14 mouse cellular contexts compared by ENCODE assay signal in the genomic region with DNA sequence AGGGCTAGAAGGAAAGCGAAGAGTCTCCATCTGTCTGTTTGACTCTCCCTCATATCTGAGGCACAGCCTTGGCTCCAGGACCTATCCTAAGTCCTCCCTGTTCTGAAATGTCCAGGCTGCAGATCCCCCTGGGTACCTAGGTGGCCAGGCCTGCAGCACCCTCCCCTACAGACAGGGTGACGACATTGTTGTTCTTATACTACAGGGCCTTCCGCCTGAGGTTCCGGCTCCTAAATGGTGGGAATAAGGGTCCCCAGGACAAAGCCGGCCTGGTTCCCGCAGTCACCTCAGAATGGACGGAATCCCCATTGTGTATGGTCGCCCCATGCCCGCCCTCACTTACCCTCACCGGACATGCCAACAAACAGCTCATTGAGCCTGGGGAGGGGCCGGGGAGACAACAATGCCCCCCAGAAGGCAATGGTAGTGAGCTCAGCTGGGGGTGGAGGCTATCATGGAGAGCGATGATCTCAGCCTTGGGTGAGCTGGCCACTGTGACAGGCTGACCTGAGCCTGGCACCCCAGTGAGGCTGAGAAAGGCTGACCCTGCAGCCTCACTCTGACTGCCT. TPM values are rescaled to one million over a fixed set of nuclear protein-coding genes. Genes with fewer than 3 reads are reported as not detected.
A peak's percentile ranks its signal among the peaks of the same experiment; 100 is the strongest.
DNase-seq lines count a peak whose midpoint lies in the region; ATAC-seq and TF ChIP-seq lines count a peak whose summit lies in the region.
"Had no signal": no experiment of that assay in that cellular context is flagged by ENCODE, and none has a peak within 500 bp of the region (broad histone marks: within the 10 kb centered on the region; RNA-seq: fewer than 3 reads in every experiment).

No protein-coding gene starts in this region.

- H3K27me3 ChIP-seq in forebrain, embryonic 10.5 days (ENCODE audit: poor library complexity, severe bottlenecking), result peaks cover 94% of the 10 kb centered on the region
- H3K27me3 ChIP-seq in forebrain, embryonic 14.5 days (replicated peaks; ENCODE audit: control insufficient read depth, insufficient read depth, low read length), result peaks cover 32% of the 10 kb centered on the region
- no peaks in the 10 kb centered on the region for H3K27me3 ChIP-seq in heart, postnatal 0 days (ENCODE audit: control insufficient read depth, insufficient read depth, low read length)

- 58% methylated on average over 12 of the region's 12 CpGs for WGBS in forebrain, embryonic 10.5 days
- 54% methylated on average over 12 of the region's 12 CpGs for WGBS in forebrain, embryonic 14.5 days
- 59% methylated on average over 12 of the region's 12 CpGs for WGBS in heart, postnatal 0 days
- 56% methylated on average over 12 of the region's 12 CpGs for WGBS in lung, adult 2 months

- H3K4me3 ChIP-seq in forebrain, embryonic 10.5 days, result no peak overlapping the region
- H3K4me3 ChIP-seq in forebrain, embryonic 14.5 days (ENCODE audit: low read depth, low read length), result no peak overlapping the region
- no peak overlapping the region for H3K4me3 ChIP-seq in heart, postnatal 0 days (ENCODE audit: low read depth, low read length)
- H3K4me3 ChIP-seq in lung, adult 2 months (replicated peaks; ENCODE audit: extremely low read depth, low read depth, low read length), result no peak overlapping the region

- no peak overlapping the region for H3K4me2 ChIP-seq in forebrain, embryonic 14.5 days (ENCODE audit: low read length)
- H3K4me2 ChIP-seq in heart, postnatal 0 days (ENCODE audit: low read depth, low read length), result no peak overlapping the region
- H3K4me2 ChIP-seq: hindbrain, embryonic 14.5 days had no signal

- H3K9me3 ChIP-seq in forebrain, embryonic 10.5 days, result peaks cover 4% of the 10 kb centered on the region; the same call in 1 of the 2 replicates
- no peaks in the 10 kb centered on the region for H3K9me3 ChIP-seq in forebrain, embryonic 14.5 days (replicated peaks; ENCODE audit: control insufficient read depth, low read length)
- no peaks in the 10 kb centered on the region for H3K9me3 ChIP-seq in heart, postnatal 0 days (replicated peaks; ENCODE audit: control insufficient read depth, low read length)

- DNase-seq in forebrain, embryonic 10.5 days (ENCODE audit: extremely low spot score, low spot score), result no peak
- no peak for DNase-seq in forebrain, embryonic 14.5 days (ENCODE audit: low spot score)
- DNase-seq in heart, postnatal 0 days (ENCODE audit: low spot score), result no peak
- DNase-seq in heart, adult 8-10 months (ENCODE audit: low spot score), result no peak
- no peak for DNase-seq in lung, adult 2 months
- DNase-seq in lung, postnatal 14 days, result no peak
- DNase-seq in lung, postnatal 36 days, result peak; percentile 56
- DNase-seq in frontal cortex, postnatal 25 days (ENCODE audit: low spot score in 2 of 2), result no peak
- DNase-seq: cerebellum, adult 8-10 months; embryo, embryonic 11 days; gastrocnemius, postnatal 25 days had no signal

- H3K27ac ChIP-seq in forebrain, embryonic 10.5 days, result peak overlapping the region; percentile 44; the same call in 1 of the 2 replicates
- H3K27ac ChIP-seq in forebrain, embryonic 14.5 days (ENCODE audit: low read depth, low read length), result no peak overlapping the region
- peak overlapping the region; percentile 68 for H3K27ac ChIP-seq in heart, postnatal 0 days (ENCODE audit: low read depth)
- H3K27ac ChIP-seq: hindbrain, embryonic 14.5 days had no signal

- peaks cover 50% of the 10 kb centered on the region for H3K4me1 ChIP-seq in forebrain, embryonic 10.5 days
- H3K4me1 ChIP-seq in forebrain, embryonic 14.5 days (ENCODE audit: control insufficient read depth, insufficient read depth, low read length), result peaks cover 13% of the 10 kb centered on the region
- H3K4me1 ChIP-seq in heart, postnatal 0 days (ENCODE audit: control insufficient read depth, insufficient read depth), result no peaks in the 10 kb centered on the region
- peaks cover 15% of the 10 kb centered on the region for H3K4me1 ChIP-seq in lung, adult 2 months (ENCODE audit: control insufficient read depth, insufficient read depth, low read length)

- TF ChIP-seq CTCF in heart, postnatal 0 days (IDR thresholded peaks at IDR 0.05; ENCODE audit: low read depth), result no peak
- TF ChIP-seq CTCF in lung, adult 2 months (IDR thresholded peaks at IDR 0.05; ENCODE audit: insufficient read depth, low read length), result no peak

- H3K9ac ChIP-seq in forebrain, embryonic 14.5 days (ENCODE audit: low read length), result no peak overlapping the region
- H3K9ac ChIP-seq in heart, postnatal 0 days (replicated peaks; ENCODE audit: low read depth, low read length), result no peak overlapping the region
- H3K9ac ChIP-seq: hindbrain, embryonic 14.5 days had no signal

- TF ChIP-seq EP300 in heart, postnatal 0 days (IDR thresholded peaks at IDR 0.05; ENCODE audit: low read depth), result no peak

- no peak for ATAC-seq in forebrain, embryonic 14.5 days
- ATAC-seq in heart, postnatal 0 days (ENCODE audit: insufficient read depth, low read depth), result peak; percentile 10; the same call in 1 of the 2 replicates

- H3K36me3 ChIP-seq in forebrain, embryonic 10.5 days (replicated peaks), result no peaks in the 10 kb centered on the region
- H3K36me3 ChIP-seq in forebrain, embryonic 14.5 days (ENCODE audit: control insufficient read depth, insufficient read depth, low read length), result no peaks in the 10 kb centered on the region
- no peaks in the 10 kb centered on the region for H3K36me3 ChIP-seq in heart, postnatal 0 days (replicated peaks; ENCODE audit: control insufficient read depth, insufficient read depth, low read length)

- TF ChIP-seq POLR2A in lung, adult 2 months (IDR thresholded peaks at IDR 0.05; ENCODE audit: borderline replicate concordance, extremely low read depth, low read depth, low read length), result 0 out of 2 replicates have a peak, but pooled peaks have one; percentile 14

RNA-seq across cellular contexts. Expression of gene Dll4, which starts 10.8 kb away (rescaled TPM):
- polyA plus RNA-seq in forebrain, embryonic 10.5 days (2016; fragmentation: Nextera tagmentation; extraction: Ambion mirVana), result 3.3 and 4.0 TPM in 2 replicates
- 2.9 and 3.8 TPM in 2 replicates for polyA plus RNA-seq in forebrain, embryonic 14.5 days (2014; fragmentation: Nextera tagmentation; extraction: Ambion mirVana)
- total RNA-seq in heart, postnatal 0 days (2014; rRNA removed; ENCODE audit: low replicate concordance), result 5.0 and 6.6 TPM in 2 replicates
- polyA plus RNA-seq in heart, postnatal 0 days (2015; fragmentation: Nextera tagmentation; extraction: Ambion mirVana), result 5.7 and 6.2 TPM in 2 replicates
- total RNA-seq in heart, adult 8-10 months (2022), result 10 to 100 TPM; 12.1 to 18.7 (median 18.6) TPM
- polyA plus RNA-seq in lung, adult 2 months (2012; rRNA removed), result 114 TPM in 2 replicates
- total RNA-seq: megakaryocyte-erythroid progenitor cell, adult 5-6 weeks; neutrophil, adult 5-6 weeks had no signal

RNA-seq across cellular contexts. Expression of gene Vps18, which starts 26.3 kb away (rescaled TPM):
- polyA plus RNA-seq in forebrain, embryonic 10.5 days (2016; fragmentation: Nextera tagmentation; extraction: Ambion mirVana), result 23.0 and 23.6 TPM in 2 replicates
- 12.0 and 19.9 TPM in 2 replicates for polyA plus RNA-seq in forebrain, embryonic 14.5 days (2014; fragmentation: Nextera tagmentation; extraction: Ambion mirVana)
- 14.3 and 16.2 TPM in 2 replicates for total RNA-seq in heart, postnatal 0 days (2014; rRNA removed; ENCODE audit: low replicate concordance)
- 8.0 and 8.3 TPM in 2 replicates for polyA plus RNA-seq in heart, postnatal 0 days (2015; fragmentation: Nextera tagmentation; extraction: Ambion mirVana)
- 10 to 100 TPM; 12.5 to 14.0 (median 13.6) TPM for total RNA-seq in heart, adult 8-10 months (2022)
- polyA plus RNA-seq in lung, adult 2 months (2012; rRNA removed), result 24.1 and 25.9 TPM in 2 replicates

RNA-seq across cellular contexts. Expression of gene Chac1, which starts 36.2 kb away (rescaled TPM):
- polyA plus RNA-seq in forebrain, embryonic 10.5 days (2016; fragmentation: Nextera tagmentation; extraction: Ambion mirVana), result 1.3 and 1.4 TPM in 2 replicates
- 3.5 and 3.8 TPM in 2 replicates for polyA plus RNA-seq in forebrain, embryonic 14.5 days (2014; fragmentation: Nextera tagmentation; extraction: Ambion mirVana)
- total RNA-seq in heart, postnatal 0 days (2014; rRNA removed; ENCODE audit: low replicate concordance), result 0.11 and 0.27 TPM in 2 replicates
- polyA plus RNA-seq in heart, postnatal 0 days (2015; fragmentation: Nextera tagmentation; extraction: Ambion mirVana), result 0.30 and 0.52 TPM in 2 replicates
- total RNA-seq in heart, adult 8-10 months (2022), result 10 to 100 TPM in 1 of 4 experiments, 1 to 10 TPM in 3; 2.8 to 15.4 (median 5.2) TPM
- polyA plus RNA-seq in lung, adult 2 months (2012; rRNA removed), result 9.2 and 10.7 TPM in 2 replicates
- total RNA-seq: megakaryocyte-erythroid progenitor cell, adult 5-6 weeks had no signal

RNA-seq across cellular contexts. Expression of gene Rhov, which starts 43.8 kb away (rescaled TPM):
- polyA plus RNA-seq in forebrain, embryonic 10.5 days (2016; fragmentation: Nextera tagmentation; extraction: Ambion mirVana), result 0.44 and 0.58 TPM in 2 replicates
- polyA plus RNA-seq in forebrain, embryonic 14.5 days (2014; fragmentation: Nextera tagmentation; extraction: Ambion mirVana), result 8.5 and 12.7 TPM in 2 replicates
- total RNA-seq in heart, postnatal 0 days (2014; rRNA removed; ENCODE audit: low replicate concordance), result 3.4 TPM in 1 of 2 replicates, not detected in the other
- 0.19 TPM in 1 of 2 replicates, not detected in the other for polyA plus RNA-seq in heart, postnatal 0 days (2015; fragmentation: Nextera tagmentation; extraction: Ambion mirVana)
- not detected for total RNA-seq in heart, adult 8-10 months (2022)
- 1.6 and 3.0 TPM in 2 replicates for polyA plus RNA-seq in lung, adult 2 months (2012; rRNA removed)
- total RNA-seq: gastrocnemius, postnatal 25 days; megakaryocyte-erythroid progenitor cell, adult 5-6 weeks had no signal

Comparison
In these comparisons a context has a peak if more than half of its experiments do, and no peak if none do; other contexts are left out.
1. RNA of gene Dll4, which starts 10.8 kb away (polyA plus RNA-seq): 114 TPM in lung, adult 2 months; 5.7 to 6.2 TPM in heart, postnatal 0 days, 3.3 to 4.0 TPM in forebrain, embryonic 10.5 days and 2.9 to 3.8 TPM in forebrain, embryonic 14.5 days; every median in the first group is over 10 times any median in the second.